Mouse (Mus musculus) liver, embryonic 12.5 days (tissue): ENCODE measurements around the gene Calcoco2. TPM values are rescaled to one million over a fixed set of nuclear protein-coding genes. Genes with fewer than 3 reads are reported as not detected.
"Not testable (repeated sequence)": the region's sequence is repeated elsewhere in the genome, so short reads cannot be mapped to it uniquely, and the experiment has no call there.

Experiments used
- ATAC-seq: fragments of 200-750 bp; cut with Nextera tagmentation; 2 replicates; pipeline ENCODE4 v1.8.0; 2017; ENCODE audit warnings: moderate number of reproducible peaks, mild to moderate bottlenecking, moderate library complexity
- H3K27ac ChIP-seq: fragments of 300-500 bp; sonication (generic); 2 replicates; pipeline ENCODE4 v1.5.1; 2016; ENCODE audit warnings: mild to moderate bottlenecking
- H3K27me3 ChIP-seq: fragments of 300-500 bp; sonication (generic); replicated peaks from 2 replicates; pipeline ENCODE4 v1.6.1; 2016; ENCODE audit warnings: mild to moderate bottlenecking, moderate library complexity
- H3K36me3 ChIP-seq: fragments of 300-500 bp; sonication (generic); 2 replicates; pipeline ENCODE4 v1.6.1; 2016; ENCODE audit warnings: mild to moderate bottlenecking, moderate library complexity
- H3K4me1 ChIP-seq: fragments of 300-500 bp; sonication (generic); 2 replicates; pipeline ENCODE4 v1.6.1; 2016
- H3K4me2 ChIP-seq: fragments of 300-500 bp; sonication (generic); 2 replicates; pipeline ENCODE4 v1.6.1; 2016; ENCODE audit warnings: mild to moderate bottlenecking, moderate library complexity
- H3K4me3 ChIP-seq: fragments of 300-500 bp; sonication (generic); 2 replicates; pipeline ENCODE4 v1.5.1; 2016; ENCODE audit warnings: mild to moderate bottlenecking, moderate library complexity
- H3K9ac ChIP-seq: fragments of 300-500 bp; sonication (generic); 2 replicates; pipeline ENCODE4 v1.6.1; 2016; ENCODE audit warnings: mild to moderate bottlenecking, moderate library complexity
- H3K9me3 ChIP-seq: fragments of 300-500 bp; sonication (generic); replicated peaks from 2 replicates; pipeline ENCODE4 v1.6.1; 2016; ENCODE audit warnings: mild to moderate bottlenecking, moderate library complexity
- WGBS: fragments of 180-500 bp; shearing (Covaris S2); methylation state at CpG from one replicate; pipeline ENCODE4 v1.1.7; 2016; ENCODE audit not compliant: insufficient replicate concordance; 5-methylcytosine and 5-hydroxymethylcytosine counted together
- polyA plus RNA-seq: library from polyadenylated mRNA; unstranded; fragments of >200 nt; fragmentation: Nextera tagmentation; extraction: Ambion mirVana; gene quantifications from 2 replicates; pipeline ENCODE4 v1.2.1, GENCODE M21; 2016

Gene Calcoco2
- not detected in 2 replicates for polyA plus RNA-seq

DNA sequence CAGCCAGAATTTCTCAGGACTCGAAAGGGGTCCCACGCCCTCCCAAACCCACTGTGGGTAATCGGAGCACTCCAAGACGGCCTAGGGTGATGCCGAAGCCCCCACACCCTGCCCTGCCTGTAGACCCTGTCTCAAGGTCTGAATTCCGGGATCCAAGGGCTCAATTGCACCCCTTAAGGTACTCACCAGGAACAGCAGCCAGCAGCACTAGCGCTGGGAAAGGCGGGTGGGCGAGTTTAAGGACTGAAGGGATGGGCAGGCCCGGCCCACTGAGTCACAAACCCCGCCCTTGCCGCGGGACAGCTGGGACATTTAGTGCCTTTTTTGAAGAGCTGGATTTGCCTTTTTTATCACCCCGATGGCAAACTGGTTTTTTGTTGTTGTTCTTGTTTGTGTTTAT is at the start of gene Calcoco2:
Gene Calcoco2, minus strand, starts transcription at position 214 of the 400 bp plus-strand sequence.
- Histone ChIP-seq H3K9me3 (no peaks in the 10 kb centered on the region), H3K4me2 (no peak within 1 kb of the TSS), H3K36me3 (no peaks in the 10 kb centered on the region), H3K27me3 (peaks cover 9% of the 10 kb centered on the region), H3K4me1 (no peaks in the 10 kb centered on the region), H3K4me3 (no peak within 1 kb of the TSS), H3K27ac (no peak within 1 kb of the TSS), H3K9ac (no peak within 1 kb of the TSS)
- WGBS = 34% methylated on average over 14 of the region's 14 CpGs
- ATAC-seq = no peak

- Histone ChIP-seq H3K9ac (no peak overlapping the region), H3K27me3 (peaks cover 92% of the 10 kb centered on the region)
- WGBS = 48% methylated on average over 6 of the region's 6 CpGs
Measured at GRCm38 (mm10) chr11:96147471-96147870, 35.7 kb upstream of the Calcoco2 start.

DNA sequence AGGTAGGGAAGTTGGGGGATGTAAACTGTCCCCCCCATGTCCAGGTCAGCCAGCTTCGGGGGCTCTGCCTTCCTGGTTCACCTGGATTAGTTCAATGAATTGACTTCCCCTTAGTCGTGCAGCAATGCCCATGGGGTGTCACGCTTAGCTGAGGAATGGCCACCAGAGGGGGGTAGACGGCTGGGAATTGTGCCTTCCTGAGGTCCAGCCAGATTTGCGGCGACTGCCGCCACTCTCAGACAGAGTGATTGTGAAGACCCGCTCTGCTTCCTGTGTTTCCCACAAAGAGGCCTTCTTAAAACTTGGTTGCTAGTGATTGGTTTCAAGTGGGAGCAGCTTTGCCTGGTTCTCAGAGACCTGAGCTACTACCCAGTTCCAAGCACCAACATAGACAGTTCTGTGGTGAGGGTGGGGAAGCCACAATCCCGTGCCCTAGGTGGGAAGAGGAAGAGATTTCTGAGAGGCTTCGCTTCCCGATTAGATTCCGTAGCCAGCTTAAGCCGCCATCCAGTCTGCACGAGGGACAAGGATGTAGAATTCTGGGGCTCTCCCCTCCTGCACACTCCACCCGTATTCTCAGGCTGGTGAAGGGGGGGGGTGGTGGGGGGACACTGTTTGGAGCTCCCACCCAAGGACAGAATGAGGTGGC is 34.0 kb upstream of the Calcoco2 start:
- Histone ChIP-seq H3K9me3 (no peaks in the 10 kb centered on the region), H3K36me3 (no peaks in the 10 kb centered on the region), H3K27me3 (peaks cover 75% of the 10 kb centered on the region), H3K9ac (no peak overlapping the region), H3K4me1 (no peaks in the 10 kb centered on the region), H3K4me2 (no peak overlapping the region), H3K4me3 (no peak overlapping the region), H3K27ac (no peak overlapping the region)
- ATAC-seq = peak; percentile 44; the same call in 1 of the 2 replicates
- WGBS = 3% methylated on average over 15 of the region's 15 CpGs

More at GRCm38 (mm10) chr11:96147471-96147870, 35.7 kb upstream of the Calcoco2 start:
- H3K4me2 ChIP-seq = no peak overlapping the region
- H3K9me3 ChIP-seq = no peaks in the 10 kb centered on the region
- H3K36me3 ChIP-seq = no peaks in the 10 kb centered on the region
- no peak overlapping the region for H3K27ac ChIP-seq
- H3K4me1 ChIP-seq = no peaks in the 10 kb centered on the region
- no peak overlapping the region for H3K4me3 ChIP-seq
- ATAC-seq = no peak

- Histone ChIP-seq H3K4me3 (no peak overlapping the region), H3K27ac (no peak overlapping the region), H3K4me1 (no peaks in the 10 kb centered on the region), H3K36me3 (no peaks in the 10 kb centered on the region), H3K4me2 (no peak overlapping the region), H3K27me3 (peaks cover 61% of the 10 kb centered on the region), H3K9ac (no peak overlapping the region), H3K9me3 (no peaks in the 10 kb centered on the region)
- WGBS = 57% methylated on average over 4 of the region's 4 CpGs
- ATAC-seq = no peak
Measured at GRCm38 (mm10) chr11:96143766-96144165, 32.0 kb upstream of the Calcoco2 start.

DNA sequence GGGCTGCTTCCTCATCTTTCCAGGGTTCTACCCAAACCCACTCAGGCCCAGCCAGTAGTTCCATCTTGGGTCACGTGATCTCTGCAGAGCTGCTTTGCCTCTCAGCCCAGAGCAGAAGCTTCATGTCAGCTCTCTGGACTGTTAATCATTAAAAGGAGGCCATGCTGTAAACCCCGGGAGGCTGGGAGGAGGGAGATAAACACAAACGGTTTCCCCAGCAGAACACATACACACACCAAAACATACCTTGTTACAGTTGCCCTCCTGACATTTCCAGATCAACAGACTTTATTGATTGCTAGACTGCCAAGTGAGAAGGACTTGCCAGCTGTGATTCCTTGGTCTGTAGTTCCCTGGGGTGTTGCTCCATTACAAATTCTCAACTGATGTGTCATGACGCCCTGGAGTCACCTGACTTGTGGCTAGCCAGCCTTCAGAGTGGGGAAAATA is 29.0 kb upstream of the Calcoco2 start:
- Histone ChIP-seq H3K4me2 (no peak overlapping the region), H3K9me3 (no peaks in the 10 kb centered on the region), H3K36me3 (no peaks in the 10 kb centered on the region), H3K4me3 (no peak overlapping the region), H3K27ac (no peak overlapping the region), H3K9ac (no peak overlapping the region), H3K27me3 (peaks cover 45% of the 10 kb centered on the region), H3K4me1 (no peaks in the 10 kb centered on the region)
- WGBS = 23% methylated on average over 4 of the region's 4 CpGs
- ATAC-seq = no peak

DNA sequence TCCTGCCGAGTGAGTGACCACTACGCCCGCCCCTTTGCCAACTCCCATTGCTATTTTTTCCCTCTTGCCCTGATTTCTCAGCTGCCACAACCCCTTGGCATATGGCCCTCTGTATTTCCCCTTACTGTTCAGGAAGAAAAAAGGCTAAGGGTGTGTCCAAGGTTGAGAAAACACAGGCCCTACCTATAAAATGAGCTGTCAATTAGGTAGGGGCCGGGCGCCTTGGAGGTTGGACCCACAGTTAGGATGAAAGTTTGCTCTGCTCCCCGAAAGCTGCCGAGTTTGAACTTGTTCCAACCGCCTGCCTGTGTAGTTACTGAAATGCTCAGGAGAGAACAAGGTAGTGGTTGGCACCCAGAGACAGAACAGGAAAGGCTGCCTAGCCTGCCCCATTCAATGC is 24.1 kb upstream of the Calcoco2 start:
- Histone ChIP-seq H3K9me3 (no peaks in the 10 kb centered on the region), H3K36me3 (no peaks in the 10 kb centered on the region), H3K27ac (no peak overlapping the region), H3K4me1 (no peaks in the 10 kb centered on the region), H3K27me3 (peaks cover 65% of the 10 kb centered on the region), H3K4me2 (no peak overlapping the region), H3K9ac (no peak overlapping the region), H3K4me3 (no peak overlapping the region)
- WGBS = 70% methylated on average over 8 of the region's 8 CpGs
- ATAC-seq = no peak

DNA sequence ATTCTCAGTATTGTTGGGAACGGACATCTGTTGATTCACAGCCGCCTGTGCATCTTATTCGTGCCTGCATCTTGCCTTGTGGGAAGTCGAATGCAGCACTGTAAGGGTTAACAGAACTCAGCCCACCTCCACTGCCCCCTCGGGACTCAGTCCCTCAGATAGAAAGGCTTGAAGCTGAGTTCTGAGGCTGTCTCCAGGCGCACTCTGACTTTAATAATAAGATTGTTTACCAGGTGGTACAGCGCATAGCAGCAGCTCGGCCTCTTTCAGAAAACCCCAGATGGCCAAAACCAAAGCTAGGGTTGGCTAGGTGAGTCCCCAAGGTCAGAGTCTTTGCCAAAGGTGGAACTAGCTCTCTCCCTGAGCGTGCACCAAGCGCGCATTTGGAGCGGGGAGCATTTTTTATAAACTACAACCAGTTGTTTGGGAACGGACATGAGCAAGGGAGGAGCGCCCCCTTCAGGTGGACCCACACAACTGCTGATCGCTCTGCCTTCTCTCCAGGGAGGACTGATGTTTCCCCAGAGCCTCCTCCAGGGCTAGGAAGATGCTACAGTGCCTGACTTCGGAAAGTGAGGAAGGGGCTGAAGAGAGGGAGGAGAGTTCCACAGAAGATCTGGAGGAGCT is 21.6 kb upstream of the Calcoco2 start, which contains the start of gene Ttll6:
Gene Ttll6, plus strand, starts transcription at position 548 of the 627 bp plus-strand sequence.
- Histone ChIP-seq H3K27ac (no peak within 1 kb of the TSS), H3K36me3 (no peaks in the 10 kb centered on the region), H3K27me3 (peaks cover 74% of the 10 kb centered on the region), H3K4me2 (peak within 1 kb of the TSS; percentile 35), H3K4me1 (no peaks in the 10 kb centered on the region), H3K9ac (no peak within 1 kb of the TSS), H3K9me3 (no peaks in the 10 kb centered on the region), H3K4me3 (no peak within 1 kb of the TSS; the same call in 1 of the 2 replicates)
- WGBS = 27% methylated on average over 16 of the region's 16 CpGs
- no peak for ATAC-seq

DNA sequence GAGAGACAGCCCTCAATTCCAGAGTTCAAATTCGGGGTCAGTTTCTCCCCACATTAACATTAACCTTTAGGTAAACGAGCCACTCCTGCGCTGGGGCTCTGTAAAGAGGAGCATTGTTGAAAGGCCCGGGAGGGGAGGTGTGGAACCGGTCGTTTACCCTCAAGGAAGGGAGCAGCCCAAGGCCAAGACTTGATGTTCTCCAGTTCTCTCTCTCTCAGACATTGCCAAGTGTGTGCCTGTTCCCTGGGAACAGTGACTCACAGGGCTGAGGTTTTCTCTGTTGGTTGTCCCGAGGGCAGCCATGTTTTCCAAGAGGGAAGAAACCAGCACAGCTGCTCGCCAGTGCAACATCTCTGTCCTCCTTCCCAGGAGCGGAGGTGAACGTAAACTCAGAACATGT is 18.8 kb upstream of the Calcoco2 start:
- 53% methylated on average over 10 of the region's 10 CpGs for WGBS
- no peak overlapping the region for H3K27ac ChIP-seq
- H3K4me2 ChIP-seq = no peak overlapping the region
- no peaks in the 10 kb centered on the region for H3K9me3 ChIP-seq
- H3K9ac ChIP-seq = no peak overlapping the region
- H3K4me3 ChIP-seq = no peak overlapping the region
- no peaks in the 10 kb centered on the region for H3K4me1 ChIP-seq
- peaks cover 69% of the 10 kb centered on the region for H3K27me3 ChIP-seq
- no peaks in the 10 kb centered on the region for H3K36me3 ChIP-seq
- ATAC-seq = no peak

DNA sequence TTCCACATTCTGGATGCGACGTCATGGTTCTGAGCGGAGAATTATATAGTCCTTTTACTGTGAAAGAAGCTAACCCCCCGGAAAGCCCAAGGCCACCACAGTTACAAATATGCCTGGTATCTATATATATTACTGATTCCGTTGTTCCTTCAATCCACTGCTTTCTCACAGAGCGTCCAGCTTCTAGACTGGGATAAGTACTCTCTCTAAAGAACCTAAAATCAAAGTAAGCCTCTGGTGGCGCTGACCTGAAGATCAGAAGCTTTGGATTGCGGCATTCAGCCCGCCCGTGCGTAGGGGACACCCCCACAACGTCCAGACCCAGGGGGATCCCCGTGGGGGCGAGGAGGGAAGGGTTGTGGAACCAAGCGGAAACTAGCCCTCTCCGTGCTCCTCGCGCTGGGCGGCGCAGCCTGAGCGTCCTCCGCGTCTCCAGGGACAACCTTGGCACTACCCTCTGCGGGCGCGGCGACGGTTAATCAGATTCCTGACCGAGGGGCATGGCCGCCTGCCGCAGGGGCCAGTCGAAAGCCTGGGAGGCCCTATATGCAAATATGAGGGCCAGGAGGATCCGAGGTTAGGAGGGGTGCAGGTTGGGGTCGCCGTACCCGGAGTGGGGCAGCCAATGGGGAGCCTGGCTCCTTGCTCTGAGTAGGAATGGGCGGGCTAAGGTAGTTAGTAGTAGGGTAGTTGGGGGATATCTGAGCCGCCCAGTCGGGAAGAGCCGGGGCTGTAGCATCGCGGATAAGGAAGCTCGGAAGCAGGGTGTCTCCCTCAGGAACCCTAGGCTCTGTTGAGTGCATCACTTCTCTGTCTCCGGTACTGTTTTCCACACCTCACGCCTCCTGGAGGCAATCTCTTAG is 12.5 kb upstream of the Calcoco2 start:
- H3K9ac ChIP-seq = no peak overlapping the region
- ATAC-seq = no peak
- no peaks in the 10 kb centered on the region for H3K9me3 ChIP-seq
- no peak overlapping the region for H3K27ac ChIP-seq
- H3K36me3 ChIP-seq = no peaks in the 10 kb centered on the region
- peaks cover 66% of the 10 kb centered on the region for H3K27me3 ChIP-seq
- peaks cover 8% of the 10 kb centered on the region for H3K4me1 ChIP-seq
- 3% methylated on average over 45 of the region's 45 CpGs for WGBS
- H3K4me2 ChIP-seq = peak overlapping the region; percentile 62
- H3K4me3 ChIP-seq = peak overlapping the region; percentile 31

DNA sequence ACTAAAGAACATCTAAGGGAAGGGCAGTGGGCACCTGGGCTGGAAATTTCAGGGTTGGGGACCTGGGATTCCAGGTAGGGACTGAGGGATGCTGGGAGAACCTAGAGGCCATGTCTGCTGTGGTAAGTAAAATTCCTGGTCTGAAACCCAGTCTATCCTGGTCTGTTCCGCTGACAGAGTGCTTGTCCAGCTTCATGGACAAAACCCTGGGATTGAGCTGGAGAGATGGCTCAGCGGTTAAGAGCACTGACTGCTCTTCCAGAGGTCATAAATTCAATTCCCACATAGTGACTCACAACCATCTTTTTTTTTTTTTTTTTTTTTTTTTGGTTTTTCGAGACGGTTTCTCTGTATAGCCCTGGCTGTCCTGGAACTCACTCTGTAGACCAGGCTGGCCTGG is 11.0 kb upstream of the Calcoco2 start:
- H3K4me3 ChIP-seq, H3K9me3 ChIP-seq, H3K27ac ChIP-seq, H3K4me2 ChIP-seq, ATAC-seq, H3K36me3 ChIP-seq, H3K9ac ChIP-seq, H3K4me1 ChIP-seq: not testable (repeated sequence)
- peaks cover 66% of the 10 kb centered on the region for H3K27me3 ChIP-seq
- WGBS = 52% methylated on average over 4 of the region's 4 CpGs

GRCm38 (mm10) chr11:96119401-96119800 is 7.6 kb upstream of the Calcoco2 start:
- ATAC-seq = no peak
- no peaks in the 10 kb centered on the region for H3K36me3 ChIP-seq
- 46% methylated on average over 3 of the region's 3 CpGs for WGBS

GRCm38 (mm10) chr11:96116925-96117324 is 5.2 kb upstream of the Calcoco2 start:
- not testable (repeated sequence) for H3K9ac ChIP-seq, H3K4me2 ChIP-seq, H3K4me3 ChIP-seq, H3K27ac ChIP-seq, H3K4me1 ChIP-seq, H3K9me3 ChIP-seq, ATAC-seq, H3K36me3 ChIP-seq
- peaks cover 24% of the 10 kb centered on the region for H3K27me3 ChIP-seq
- 41% methylated on average over 3 of the region's 3 CpGs for WGBS

More at GRCm38 (mm10) chr11:96119401-96119800, 7.6 kb upstream of the Calcoco2 start:
- H3K9me3 ChIP-seq = no peaks in the 10 kb centered on the region
- no peak overlapping the region for H3K9ac ChIP-seq
- peaks cover 46% of the 10 kb centered on the region for H3K27me3 ChIP-seq
- no peak overlapping the region for H3K4me3 ChIP-seq
- peaks cover 5% of the 10 kb centered on the region for H3K4me1 ChIP-seq
- H3K27ac ChIP-seq = no peak overlapping the region
- no peak overlapping the region for H3K4me2 ChIP-seq
